Mouse (Mus musculus): ENCODE results near the gene E130218I03Rik.

E130218I03Rik gene

GRCm38 (mm10) chr4:134287168-134287564, 43.7 kb downstream of the E130218I03Rik start:
- DNase-seq (ENCODE audit: low spot score in 2 of 2): peak; percentile 95 to 96

- DNase-seq (ENCODE audit: low spot score in 2 of 2): peak; percentile 72 to 80
These were observed 44.1 kb downstream of the E130218I03Rik start, which contains the start of gene Pdik1l for GRCm38 (mm10) chr4:134287575-134288025. Gene Pdik1l (minus strand): TSS chr4:134287895.

GRCm38 (mm10) chr4:134288397-134289256, 45.2 kb downstream of the E130218I03Rik start:
- no peak for DNase-seq (ENCODE audit: low spot score in 2 of 2)

- DNase-seq (ENCODE audit: low spot score in 2 of 2): peak; percentile 69 to 81
These were observed 48.6 kb downstream of the E130218I03Rik start for GRCm38 (mm10) chr4:134292067-134292466.

- no peak for DNase-seq (ENCODE audit: low spot score in 2 of 2)
These were observed 49.7 kb downstream of the E130218I03Rik start for GRCm38 (mm10) chr4:134293061-134293691.

GRCm38 (mm10) chr4:134293692-134294163, 50.3 kb downstream of the E130218I03Rik start:
- no peak for DNase-seq (ENCODE audit: low spot score in 2 of 2)
